Mouse (Mus musculus): ENCODE results near the gene March1. TPM values are rescaled to one million over a fixed set of nuclear protein-coding genes. Genes with fewer than 3 reads are reported as not detected.
"Not testable (repeated sequence)": the region's sequence is repeated elsewhere in the genome, so short reads cannot be mapped to it uniquely, and the experiment has no call there.

March1 gene
- total RNA-seq, 2 experiments from 2014 or later = 52.1 to 59.2 TPM

- no peak for DNase-seq (ENCODE audit: low spot score in 2 of 2)
- intact Hi-C loops (cut with DNase I) = no loop called here
These were observed 780.1 kb downstream of the March1 start for GRCm38 (mm10) chr8:66397811-66398210.

- no peak for DNase-seq (ENCODE audit: low spot score in 2 of 2)
- intact Hi-C loops (cut with DNase I) = no loop called here
These were observed 782.4 kb downstream of the March1 start for GRCm38 (mm10) chr8:66400050-66400449.

DNA sequence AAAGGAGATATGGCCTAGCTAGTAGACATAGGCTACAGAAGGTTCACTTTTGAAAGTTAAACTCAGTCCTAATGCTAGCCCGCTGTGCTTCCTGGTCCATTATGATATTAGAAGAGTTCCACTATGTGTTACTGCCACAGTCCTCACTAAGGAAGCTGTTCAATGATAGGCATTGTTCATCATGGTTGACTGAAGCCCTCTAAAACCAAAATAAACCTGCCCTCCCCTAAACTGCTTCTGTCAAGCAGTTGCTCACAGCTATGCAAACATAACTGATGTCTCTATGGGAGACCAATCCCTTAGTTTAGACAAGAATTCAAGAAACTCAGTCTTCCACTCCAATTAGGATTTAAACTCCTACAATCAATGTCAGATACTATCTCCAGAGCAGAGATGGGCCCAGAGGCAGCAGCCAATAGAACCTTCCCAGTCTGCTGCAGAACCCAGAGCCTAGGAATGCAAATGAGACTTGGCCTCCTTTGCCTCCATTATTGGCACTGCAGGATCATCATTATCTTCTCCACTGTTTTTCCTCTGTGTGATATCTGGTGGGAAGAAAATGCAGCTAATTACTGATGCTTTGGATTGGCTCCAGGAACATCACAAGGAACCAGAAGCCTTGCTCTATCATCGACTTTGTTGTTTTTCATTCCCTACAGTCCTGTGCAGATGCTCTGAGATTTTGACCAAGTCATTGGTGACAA is 787.2 kb downstream of the March1 start:
- intact Hi-C loops (cut with DNase I) = no loop called here
- no peak for DNase-seq (ENCODE audit: low spot score in 2 of 2)

DNA sequence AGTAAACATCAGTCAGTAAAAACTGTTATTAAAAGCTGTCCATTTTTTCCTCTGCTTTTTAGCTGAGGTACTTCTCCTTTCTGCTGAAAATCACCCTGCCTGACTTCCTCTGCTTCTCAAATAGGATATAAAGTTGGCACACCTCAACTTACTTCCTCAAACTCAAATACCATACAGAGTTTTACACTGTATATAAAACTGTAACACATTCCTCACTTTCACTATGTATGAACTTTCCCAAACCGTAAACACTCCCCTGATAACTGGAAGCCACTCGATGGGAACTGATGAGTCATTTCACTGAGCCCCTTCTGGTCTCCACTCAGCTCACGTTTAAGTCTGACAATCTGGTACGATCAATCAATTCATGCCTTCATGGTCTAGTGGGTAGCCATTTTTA is 788.1 kb downstream of the March1 start:
- DNase-seq (ENCODE audit: low spot score in 2 of 2); intact Hi-C loops (cut with DNase I): not testable (repeated sequence)

GRCm38 (mm10) chr8:66406596-66407361 is 789.1 kb downstream of the March1 start:
- intact Hi-C loops (cut with DNase I) = no loop called here
- DNase-seq (ENCODE audit: low spot score in 2 of 2) = no peak

DNA sequence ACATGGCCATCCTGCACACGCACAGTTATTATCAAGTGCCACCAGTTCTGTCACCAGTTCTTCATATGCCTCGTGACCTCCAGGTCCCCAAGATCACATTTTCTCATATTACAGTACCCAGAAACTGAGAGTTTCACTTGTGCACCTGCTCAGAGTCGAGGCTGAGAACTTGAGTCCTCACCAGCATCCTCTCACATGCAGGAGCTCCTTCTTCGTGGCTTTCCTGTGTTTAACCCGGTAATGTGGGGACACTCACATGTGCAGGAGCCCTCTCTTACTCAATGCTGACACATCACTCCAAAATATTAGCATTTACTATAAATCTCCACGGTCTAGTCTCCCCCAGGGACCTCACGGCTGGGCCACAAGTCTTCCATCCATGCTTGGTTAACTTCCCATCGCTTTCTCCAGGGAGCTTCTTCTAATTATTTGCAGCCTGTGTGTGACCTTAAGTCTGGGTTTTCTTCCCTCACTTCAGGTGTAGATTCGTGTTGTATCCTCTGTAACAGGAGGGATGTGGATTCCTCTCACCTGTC is 792.4 kb downstream of the March1 start:
- no peak for DNase-seq (ENCODE audit: low spot score in 2 of 2)
- intact Hi-C loops (cut with DNase I) = no loop called here

- no peak for DNase-seq (ENCODE audit: low spot score in 2 of 2)
These were observed 795.4 kb downstream of the March1 start for GRCm38 (mm10) chr8:66413101-66413500.

DNA sequence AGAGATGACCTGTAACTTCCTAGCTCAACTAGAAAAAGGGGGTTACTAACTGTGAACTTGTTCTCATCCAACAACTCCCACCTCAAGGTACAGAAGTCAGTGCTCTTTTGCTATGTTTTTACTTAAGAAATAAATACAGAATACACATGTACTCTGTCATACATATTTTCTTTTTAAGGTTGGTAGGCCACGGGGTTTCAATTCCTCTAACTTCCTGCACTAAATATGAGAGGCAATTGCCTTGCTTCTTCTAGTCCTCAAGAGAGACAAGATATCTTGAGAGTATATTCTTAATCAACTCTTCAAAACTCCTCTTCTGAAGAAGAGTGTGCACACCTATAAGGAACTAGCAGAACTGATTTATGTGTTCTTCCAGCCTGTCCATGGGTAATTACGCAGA is 797.5 kb downstream of the March1 start:
- intact Hi-C loops (cut with DNase I) = no loop called here
- DNase-seq (ENCODE audit: low spot score in 2 of 2) = no peak

More at GRCm38 (mm10) chr8:66413101-66413500, 795.4 kb downstream of the March1 start:
- intact Hi-C loops (cut with DNase I) = no loop called here

DNA sequence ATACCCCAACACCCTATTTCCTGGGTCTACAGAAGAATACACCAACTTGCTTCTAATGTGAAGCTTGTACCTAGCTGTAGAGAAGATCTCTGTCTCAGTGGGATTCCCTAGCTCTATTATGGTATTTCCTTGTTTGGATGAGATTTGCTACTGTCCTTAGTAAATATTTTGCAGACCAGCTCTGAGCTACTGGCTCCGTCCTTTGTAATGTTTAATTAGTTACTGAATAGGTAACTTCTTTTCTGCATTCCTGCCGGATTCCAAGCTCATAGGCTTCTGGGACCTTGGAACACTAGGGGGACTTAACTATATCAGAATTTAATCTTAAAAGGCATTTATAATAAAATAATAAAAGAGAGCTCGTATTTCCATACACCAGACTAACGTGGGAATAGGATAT is 799.9 kb downstream of the March1 start:
- intact Hi-C loops (cut with DNase I); DNase-seq (ENCODE audit: low spot score in 2 of 2): not testable (repeated sequence)

- intact Hi-C loops (cut with DNase I) = no loop called here
- no peak for DNase-seq (ENCODE audit: low spot score in 2 of 2)
These were observed 812.9 kb downstream of the March1 start for GRCm38 (mm10) chr8:66430639-66431038.

GRCm38 (mm10) chr8:66433577-66433976 is 815.9 kb downstream of the March1 start:
- intact Hi-C loops (cut with DNase I) = no loop called here
- DNase-seq (ENCODE audit: low spot score in 2 of 2) = no peak

- intact Hi-C loops (cut with DNase I) = no loop called here
- DNase-seq (ENCODE audit: low spot score in 2 of 2) = no peak
These were observed 819.1 kb downstream of the March1 start for GRCm38 (mm10) chr8:66436804-66437203.

DNA sequence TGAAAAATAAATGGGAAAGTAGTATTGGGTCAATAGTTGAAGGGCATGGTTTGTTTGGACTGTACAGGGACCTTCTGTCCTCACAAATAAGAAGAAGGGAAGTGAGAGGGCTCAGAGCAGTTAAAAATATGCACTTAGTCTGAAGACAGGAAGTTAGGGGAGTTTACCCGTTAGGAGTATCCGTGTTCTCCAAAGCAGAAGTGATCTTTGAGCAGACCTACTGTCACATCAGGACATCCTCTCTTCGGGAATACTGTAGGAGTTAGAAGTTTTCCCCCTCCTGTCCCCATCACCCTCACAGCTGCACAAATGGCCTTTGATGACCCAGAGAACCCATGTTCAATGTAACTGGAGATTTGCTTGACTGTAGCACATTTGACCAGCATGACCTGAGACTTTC is 820.2 kb downstream of the March1 start:
- no peak for DNase-seq (ENCODE audit: low spot score in 2 of 2)
- intact Hi-C loops (cut with DNase I) = no loop called here

DNA sequence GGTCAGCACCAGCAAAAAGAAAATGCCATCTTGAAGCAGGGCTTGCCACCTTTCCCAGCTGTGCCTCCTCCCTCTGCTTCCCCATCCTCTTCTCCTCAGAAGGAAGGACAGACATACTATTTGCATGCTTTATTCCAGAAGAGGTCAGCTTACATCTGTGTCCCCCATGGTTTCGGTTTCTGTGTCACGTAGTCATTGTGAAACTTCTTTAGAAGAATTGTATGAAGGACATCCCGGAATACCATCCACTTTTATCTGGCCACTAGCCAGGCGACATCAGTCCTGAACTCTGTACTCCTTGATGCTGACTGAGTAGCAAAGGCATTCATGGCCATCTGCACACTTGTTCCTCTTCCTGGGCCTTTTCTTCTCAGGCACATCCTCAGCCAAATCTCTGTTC is 820.8 kb downstream of the March1 start:
- DNase-seq (ENCODE audit: low spot score in 2 of 2) = no peak

DNA sequence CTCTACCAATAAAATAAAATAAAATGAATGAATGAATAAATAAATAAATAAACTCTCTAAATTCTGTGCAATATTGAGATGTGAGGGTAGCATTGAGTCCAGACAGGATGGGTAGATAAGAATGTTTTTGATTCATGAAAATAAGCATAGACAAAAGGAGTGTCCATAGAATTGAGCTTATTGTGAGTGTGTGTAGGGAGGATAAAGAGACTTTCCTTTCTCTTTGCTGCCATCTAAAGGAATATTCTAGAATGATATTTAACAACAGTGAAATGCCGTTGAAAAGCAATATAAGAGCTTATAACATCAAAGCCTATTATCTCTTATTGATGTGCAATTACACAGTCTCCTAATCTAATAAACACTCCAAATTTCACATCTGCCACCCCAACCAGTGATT is 823.4 kb downstream of the March1 start:
- DNase-seq (ENCODE audit: low spot score in 2 of 2) = peak in 1 of 2 experiments; percentile 56
- intact Hi-C loops (cut with DNase I) = loop anchor here (5.0 kb wide), 3 partner anchors 119 to 1304 kb away; no protein-coding TSS in a partner anchor

More for the DNA sequence above, 820.8 kb downstream of the March1 start:
- intact Hi-C loops (cut with DNase I) = no loop called here

GRCm38 (mm10) chr8:66442778-66443177 is 825.1 kb downstream of the March1 start:
- DNase-seq (ENCODE audit: low spot score in 2 of 2) = peak; percentile 70 to 79
- intact Hi-C loops (cut with DNase I) = loop anchor here (5.0 kb wide), 3 partner anchors 120 to 1305 kb away; no protein-coding TSS in a partner anchor

DNA sequence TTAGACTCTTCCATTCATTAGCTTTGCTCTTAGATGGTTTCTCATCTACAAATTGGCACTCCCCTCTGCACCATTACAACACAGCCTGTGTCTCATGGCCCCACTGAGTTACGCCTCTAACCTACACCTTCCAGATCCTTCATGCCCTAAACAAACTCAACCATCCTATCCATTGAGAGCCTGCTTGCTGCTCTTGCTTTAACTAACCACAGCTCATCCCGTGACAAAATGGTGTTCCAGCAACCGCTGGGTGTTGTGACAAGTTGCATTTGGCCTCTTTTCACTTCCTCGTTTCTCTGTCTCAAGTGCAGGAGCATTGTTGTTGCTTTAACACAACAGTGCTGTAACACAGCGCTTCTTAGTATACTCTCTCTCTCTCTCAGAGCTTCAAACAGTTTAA is 826.4 kb downstream of the March1 start:
- DNase-seq (ENCODE audit: low spot score in 2 of 2) = no peak
- intact Hi-C loops (cut with DNase I) = loop anchor here (5.0 kb wide), 3 partner anchors 122 to 1307 kb away; no protein-coding TSS in a partner anchor

- no peak for DNase-seq (ENCODE audit: low spot score in 2 of 2)
- intact Hi-C loops (cut with DNase I) = no loop called here
These were observed 827.7 kb downstream of the March1 start for GRCm38 (mm10) chr8:66445351-66445750.

DNA sequence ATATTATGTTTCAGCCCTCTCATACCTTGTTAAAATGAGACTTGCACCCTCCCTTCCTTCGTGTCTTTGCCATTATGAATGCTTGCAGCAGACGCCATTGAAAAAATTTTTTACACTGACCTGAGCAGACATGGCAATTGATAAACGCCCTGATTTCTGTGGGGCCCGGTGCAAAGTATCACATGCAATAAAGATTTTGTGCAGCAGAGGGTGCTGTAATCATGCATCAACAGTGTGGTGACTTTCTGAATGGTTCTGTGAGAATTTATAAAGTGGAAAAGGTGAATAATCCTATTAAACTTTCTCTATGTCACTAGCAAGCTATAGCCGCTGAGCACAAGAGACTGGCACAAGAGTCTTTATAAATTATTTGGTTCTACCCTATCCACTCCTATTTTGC is 833.0 kb downstream of the March1 start:
- peak; percentile 35 to 63 for DNase-seq (ENCODE audit: low spot score in 2 of 2)
- intact Hi-C loops (cut with DNase I) = loop anchor here (5.0 kb wide), 2 partner anchors 37 to 957 kb away; partner anchors contain the start of gene Tma16

- DNase-seq (ENCODE audit: low spot score in 2 of 2) = no peak
- intact Hi-C loops (cut with DNase I) = no loop called here
These were observed 839.4 kb downstream of the March1 start for GRCm38 (mm10) chr8:66457057-66457456.

All from left cerebral cortex, postnatal 14 days (tissue).